Mouse (Mus musculus): ENCODE measurements around the gene Spaar. TPM values are rescaled to one million over a fixed set of nuclear protein-coding genes. Genes with fewer than 3 reads are reported as not detected.
A peak's percentile ranks its signal among the peaks of the same experiment; 100 is the strongest.
"Not testable (repeated sequence)": the region's sequence is repeated elsewhere in the genome, so short reads cannot be mapped to it uniquely, and the experiment has no call there.

The Spaar gene
- polyA plus RNA-seq, 1 experiment from 2014 or later: 8.1 TPM

- Histone ChIP-seq H3K36me3 (ENCODE audit: insufficient read depth, low read length) (no peaks in the 10 kb centered on the region), H3K9me3 (ENCODE audit: low read length) (no peaks in the 10 kb centered on the region), H3K4me1 (ENCODE audit: insufficient read depth, low read depth, low read length) (no peaks in the 10 kb centered on the region), H3K9ac (replicated peaks; ENCODE audit: low read depth) (no peak overlapping the region), H3K27me3 (replicated peaks; ENCODE audit: insufficient read depth, low read length) (no peaks in the 10 kb centered on the region), H3K4me2 (replicated peaks; ENCODE audit: low read depth, low read length) (no peak overlapping the region), H3K4me3 (ENCODE audit: low read depth, low read length) (no peak overlapping the region), H3K27ac (ENCODE audit: low read length) (no peak overlapping the region)
- 74% methylated on average over 5 of the region's 5 CpGs for WGBS
- TF ChIP-seq CTCF (IDR thresholded peaks at IDR 0.05): no peak
- no peak for TF ChIP-seq EP300 (IDR thresholded peaks at IDR 0.05)
- DNase-seq (ENCODE audit: low spot score) (no peak), ATAC-seq (no peak)
Measured at GRCm38 (mm10) chr4:43768341-43768740, 38.5 kb downstream of the Spaar start.

GRCm38 (mm10) chr4:43769374-43769773 lies 39.5 kb downstream of the Spaar start:
- H3K27ac ChIP-seq (ENCODE audit: low read length): no peak overlapping the region
- TF ChIP-seq CTCF (IDR thresholded peaks at IDR 0.05): no peak
- TF ChIP-seq EP300 (IDR thresholded peaks at IDR 0.05): no peak
- no peak overlapping the region for H3K4me2 ChIP-seq (replicated peaks; ENCODE audit: low read depth, low read length)
- WGBS: 89% methylated on average over 2 of the region's 2 CpGs
- no peaks in the 10 kb centered on the region for H3K9me3 ChIP-seq (ENCODE audit: low read length)
- H3K4me1 ChIP-seq (ENCODE audit: insufficient read depth, low read depth, low read length): no peaks in the 10 kb centered on the region
- H3K27me3 ChIP-seq (replicated peaks; ENCODE audit: insufficient read depth, low read length): no peaks in the 10 kb centered on the region
- no peak overlapping the region for H3K9ac ChIP-seq (replicated peaks; ENCODE audit: low read depth)
- H3K36me3 ChIP-seq (ENCODE audit: insufficient read depth, low read length): no peaks in the 10 kb centered on the region
- H3K4me3 ChIP-seq (ENCODE audit: low read depth, low read length): no peak overlapping the region
- no peak for DNase-seq (ENCODE audit: low spot score)
- no peak for ATAC-seq

- Histone ChIP-seq H3K9ac (replicated peaks; ENCODE audit: low read depth) (no peak within 1 kb of the TSS), H3K27ac (ENCODE audit: low read length) (no peak within 1 kb of the TSS), H3K4me2 (replicated peaks; ENCODE audit: low read depth, low read length) (no peak within 1 kb of the TSS), H3K9me3 (ENCODE audit: low read length) (no peaks in the 10 kb centered on the region), H3K4me1 (ENCODE audit: insufficient read depth, low read depth, low read length) (no peaks in the 10 kb centered on the region), H3K27me3 (replicated peaks; ENCODE audit: insufficient read depth, low read length) (no peaks in the 10 kb centered on the region), H3K36me3 (ENCODE audit: insufficient read depth, low read length) (no peaks in the 10 kb centered on the region), H3K4me3 (ENCODE audit: low read depth, low read length) (no peak within 1 kb of the TSS)
- no peak for DNase-seq (ENCODE audit: low spot score)
- no peak for ATAC-seq
- 81% methylated on average over 6 of the region's 6 CpGs for WGBS
- TF ChIP-seq CTCF (IDR thresholded peaks at IDR 0.05) (no peak), EP300 (IDR thresholded peaks at IDR 0.05) (no peak)
Measured at GRCm38 (mm10) chr4:43770909-43771308, 41.1 kb downstream of the Spaar start, which contains the start of gene Olfr159. Olfr159 (minus strand) TSS chr4:43771009.

DNA sequence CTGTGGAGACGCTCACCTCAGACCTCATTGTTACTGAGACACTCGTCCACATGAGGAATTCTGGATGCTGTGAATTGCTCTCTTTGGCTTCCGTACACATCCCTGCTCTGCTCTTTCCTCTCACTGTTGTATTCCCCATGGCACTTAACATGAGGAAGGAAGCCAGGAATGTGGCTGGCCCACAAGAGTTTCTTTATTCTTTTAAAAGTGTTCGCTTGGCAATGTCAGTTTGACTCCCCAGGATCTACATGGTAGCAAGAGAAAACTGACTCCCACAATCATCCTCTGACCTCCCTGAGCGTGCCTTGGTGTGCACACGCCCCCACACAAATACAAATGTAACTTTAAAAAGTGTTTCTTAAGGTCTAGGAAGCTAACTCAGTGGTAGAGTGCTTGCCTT lies 41.8 kb downstream of the Spaar start:
- 39% methylated on average over 6 of the region's 6 CpGs for WGBS

DNA sequence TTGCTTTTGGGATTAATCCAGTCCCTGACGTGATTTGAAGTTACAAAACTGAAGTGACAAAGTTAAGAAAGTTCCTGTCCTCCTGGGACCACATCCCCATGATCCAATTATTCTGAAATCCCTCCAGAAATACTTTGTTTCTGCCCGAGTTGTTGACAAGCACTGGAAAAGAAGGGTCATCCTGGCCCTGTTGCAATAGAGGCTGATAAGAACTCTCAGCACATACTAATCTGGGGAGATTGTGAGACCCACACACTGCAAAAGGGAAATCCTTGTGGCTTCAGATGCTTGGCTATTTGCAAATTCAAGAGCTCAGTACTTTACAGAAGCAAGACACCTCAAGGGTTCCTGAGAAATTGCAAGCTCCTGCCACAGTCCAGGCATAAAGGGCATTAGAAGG lies 42.5 kb downstream of the Spaar start:
- no peak for TF ChIP-seq CTCF (IDR thresholded peaks at IDR 0.05)
- TF ChIP-seq EP300 (IDR thresholded peaks at IDR 0.05): no peak
- Histone ChIP-seq H3K9ac (replicated peaks; ENCODE audit: low read depth) (no peak overlapping the region), H3K4me3 (ENCODE audit: low read depth, low read length) (no peak overlapping the region), H3K27me3 (replicated peaks; ENCODE audit: insufficient read depth, low read length) (no peaks in the 10 kb centered on the region), H3K27ac (ENCODE audit: low read length) (no peak overlapping the region), H3K36me3 (ENCODE audit: insufficient read depth, low read length) (no peaks in the 10 kb centered on the region), H3K9me3 (ENCODE audit: low read length) (no peaks in the 10 kb centered on the region), H3K4me1 (ENCODE audit: insufficient read depth, low read depth, low read length) (no peaks in the 10 kb centered on the region), H3K4me2 (replicated peaks; ENCODE audit: low read depth, low read length) (no peak overlapping the region)
- ATAC-seq: peak; percentile 52
- WGBS: 24% methylated on average over 2 of the region's 2 CpGs
- peak; percentile 34 for DNase-seq (ENCODE audit: low spot score)

More for the DNA sequence above, 41.8 kb downstream of the Spaar start:
- TF ChIP-seq CTCF (IDR thresholded peaks at IDR 0.05): no peak
- no peak for TF ChIP-seq EP300 (IDR thresholded peaks at IDR 0.05)
- H3K4me1 ChIP-seq (ENCODE audit: insufficient read depth, low read depth, low read length): no peaks in the 10 kb centered on the region
- ATAC-seq (peak; percentile 25; the same call in 1 of the 2 replicates), DNase-seq (ENCODE audit: low spot score) (peak; percentile 42)
- no peaks in the 10 kb centered on the region for H3K36me3 ChIP-seq (ENCODE audit: insufficient read depth, low read length)
- no peak overlapping the region for H3K4me2 ChIP-seq (replicated peaks; ENCODE audit: low read depth, low read length)
- H3K4me3 ChIP-seq (ENCODE audit: low read depth, low read length): no peak overlapping the region
- H3K9me3 ChIP-seq (ENCODE audit: low read length): no peaks in the 10 kb centered on the region
- no peak overlapping the region for H3K27ac ChIP-seq (ENCODE audit: low read length)
- no peak overlapping the region for H3K9ac ChIP-seq (replicated peaks; ENCODE audit: low read depth)
- no peaks in the 10 kb centered on the region for H3K27me3 ChIP-seq (replicated peaks; ENCODE audit: insufficient read depth, low read length)

DNA sequence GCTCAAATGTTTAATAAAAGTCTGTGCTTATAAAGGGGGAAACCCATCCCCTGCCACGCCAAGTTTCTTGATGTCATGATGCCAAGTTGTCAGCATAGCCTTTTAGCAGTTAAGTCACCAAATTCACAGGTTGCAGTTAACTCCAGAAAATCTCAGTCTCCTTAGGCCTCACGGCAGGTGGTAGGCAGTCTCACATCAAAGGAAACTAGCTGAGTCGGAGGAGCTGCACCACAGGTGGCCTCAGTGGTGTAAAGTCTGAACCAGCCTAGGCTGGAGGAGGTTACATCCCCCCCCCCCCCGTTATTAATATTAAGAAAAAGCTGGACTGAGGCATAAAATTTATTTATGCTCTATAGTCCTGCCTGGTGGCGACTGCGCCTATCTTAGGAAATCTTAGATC lies 65.5 kb downstream of the Spaar start:
- H3K27ac ChIP-seq (ENCODE audit: low read length): no peak overlapping the region
- no peaks in the 10 kb centered on the region for H3K36me3 ChIP-seq (ENCODE audit: insufficient read depth, low read length)
- H3K4me2 ChIP-seq (replicated peaks; ENCODE audit: low read depth, low read length): no peak overlapping the region
- DNase-seq (ENCODE audit: low spot score): no peak
- TF ChIP-seq CTCF (IDR thresholded peaks at IDR 0.05) (no peak), EP300 (IDR thresholded peaks at IDR 0.05) (no peak)
- no peak overlapping the region for H3K9ac ChIP-seq (replicated peaks; ENCODE audit: low read depth)
- no peak for ATAC-seq
- no peaks in the 10 kb centered on the region for H3K9me3 ChIP-seq (ENCODE audit: low read length)
- 74% methylated on average over 6 of the region's 6 CpGs for WGBS
- H3K27me3 ChIP-seq (replicated peaks; ENCODE audit: insufficient read depth, low read length): no peaks in the 10 kb centered on the region
- no peak overlapping the region for H3K4me3 ChIP-seq (ENCODE audit: low read depth, low read length)
- H3K4me1 ChIP-seq (ENCODE audit: insufficient read depth, low read depth, low read length): no peaks in the 10 kb centered on the region

DNA sequence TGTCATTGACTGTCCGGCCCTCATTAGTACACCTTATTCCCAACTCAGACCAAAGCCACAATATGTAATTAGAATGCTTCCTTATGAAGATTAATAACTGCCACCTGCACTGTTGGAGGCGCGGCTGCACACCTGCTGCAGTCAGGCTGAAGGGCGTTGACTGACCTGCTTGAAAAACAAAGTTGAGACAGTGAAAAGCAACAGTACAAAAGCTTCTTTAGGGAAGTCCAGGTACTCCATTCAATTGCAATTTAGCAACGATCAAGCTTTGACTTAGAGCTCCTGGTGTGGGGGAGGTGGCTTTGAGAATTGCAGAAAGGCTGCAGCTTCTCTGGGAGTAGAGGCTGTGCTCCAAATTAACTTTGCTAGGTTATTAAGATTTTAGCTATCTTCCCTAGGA lies 66.0 kb downstream of the Spaar start:
- H3K4me3 ChIP-seq (ENCODE audit: low read depth, low read length); H3K27ac ChIP-seq (ENCODE audit: low read length); H3K9me3 ChIP-seq (ENCODE audit: low read length); H3K4me1 ChIP-seq (ENCODE audit: insufficient read depth, low read depth, low read length); DNase-seq (ENCODE audit: low spot score); H3K4me2 ChIP-seq (replicated peaks; ENCODE audit: low read depth, low read length); H3K9ac ChIP-seq (replicated peaks; ENCODE audit: low read depth); H3K27me3 ChIP-seq (replicated peaks; ENCODE audit: insufficient read depth, low read length); H3K36me3 ChIP-seq (ENCODE audit: insufficient read depth, low read length); ATAC-seq: not testable (repeated sequence)
- WGBS: 89% methylated on average over 5 of the region's 5 CpGs
